Mouse (Mus musculus) liver, embryonic 14.5 days (tissue): Measurements from ENCODE around the gene Tedc1. TPM values are rescaled to one million over a fixed set of nuclear protein-coding genes. Genes with fewer than 3 reads are reported as not detected.
A peak's percentile ranks its signal among the peaks of the same experiment; 100 is the strongest.

ENCODE experiments used
- ATAC-seq: fragments of 200-750 bp; cut with Nextera tagmentation; 2 replicates; pipeline ENCODE4 v1.8.0; 2017; ENCODE audit warnings: moderate number of reproducible peaks, mild to moderate bottlenecking, moderate library complexity; ENCODE audit not compliant: insufficient read depth
- DNase-seq, 3 experiments: peaks; one replicate each; pipeline ENCODE4 v3.0.0-alpha.2; 2012 to 2013; ENCODE audit warnings: low read depth in 3 of 3, low spot score in 3 of 3
- H3K27ac ChIP-seq: fragments of 300-500 bp; sonication (generic); 2 replicates; pipeline ENCODE4 v1.5.1; 2014; ENCODE audit warnings: moderate library complexity, mild to moderate bottlenecking, control low read depth, inconsistent platforms
- H3K27me3 ChIP-seq: fragments of 300-500 bp; sonication (generic); 2 replicates; pipeline ENCODE4 v1.6.1; 2014; ENCODE audit warnings: mild to moderate bottlenecking, low read length, moderate library complexity; ENCODE audit not compliant: control insufficient read depth, insufficient read depth
- H3K36me3 ChIP-seq: fragments of 300-500 bp; sonication (generic); replicated peaks from 2 replicates; pipeline ENCODE4 v1.6.1; 2014; ENCODE audit warnings: low read depth; ENCODE audit not compliant: control insufficient read depth, insufficient read depth
- H3K4me1 ChIP-seq, 2 experiments: fragments of 200-500 bp in 1 of 2; fragments of 300-500 bp in 1 of 2; sonication (generic) in 1 of 2; replicated peaks; 2 replicates each; pipeline ENCODE4 v1.6.1; 2012 to 2014; ENCODE audit warnings: antibody characterized with exemption in 1 of 2, inconsistent platforms in 1 of 2, low read length in 1 of 2; ENCODE audit not compliant: control insufficient read depth in 2 of 2, insufficient read depth in 2 of 2
- H3K4me2 ChIP-seq: fragments of 300-500 bp; sonication (generic); 2 replicates; pipeline ENCODE4 v1.6.1; 2014; ENCODE audit warnings: low read depth, mild to moderate bottlenecking, control low read depth, moderate library complexity
- H3K4me3 ChIP-seq, 2 experiments: fragments of 200-500 bp in 1 of 2; fragments of 300-500 bp in 1 of 2; sonication (generic) in 1 of 2; 2 replicates each; pipeline ENCODE4 v1.5.1; 2012 to 2014; ENCODE audit warnings: low read depth in 2 of 2, low read length in 2 of 2, mild to moderate bottlenecking in 2 of 2, control low read depth in 1 of 2, inconsistent platforms in 1 of 2, moderate library complexity in 1 of 2; ENCODE audit not compliant: insufficient read depth in 1 of 2
- H3K9ac ChIP-seq: fragments of 300-500 bp; sonication (generic); replicated peaks from 2 replicates; pipeline ENCODE4 v1.6.1; 2014; ENCODE audit warnings: mild to moderate bottlenecking, control low read depth, moderate library complexity
- H3K9me3 ChIP-seq: fragments of 300-500 bp; sonication (generic); 2 replicates; pipeline ENCODE4 v1.6.1; 2016; ENCODE audit warnings: low read length, mixed read lengths; ENCODE audit not compliant: control insufficient read depth
- CTCF ChIP-seq: IDR thresholded peaks from 2 replicates; pipeline ENCODE4 v1.5.1; 2016; ENCODE audit warnings: antibody characterized with exemption, low read depth, control low read depth
- EP300 ChIP-seq: IDR thresholded peaks from 2 replicates; pipeline ENCODE4 v1.6.1; 2016; ENCODE audit warnings: antibody characterized with exemption, low read depth
- WGBS: fragments of 180-500 bp; shearing (Covaris S2); extraction: QIAGEN DNeasy Blood & Tissue Kit; methylation state at CpG from one replicate; pipeline ENCODE4 v1.1.7; 2014; ENCODE audit not compliant: insufficient replicate concordance; 5-methylcytosine and 5-hydroxymethylcytosine counted together
- polyA plus RNA-seq, 2 experiments: library from polyadenylated mRNA; depleted of rRNA in 1 of 2; stranded (reverse) in 1 of 2; unstranded in 1 of 2; fragments of >200 nt; fragmentation: Nextera tagmentation in 1 of 2; extraction: Ambion mirVana in 1 of 2; gene quantifications; 2 replicates each; pipeline versions ENCODE4 v1.2.1 to v1.2.3; 2012 to 2014

Gene Tedc1
- polyA plus RNA-seq, 2 experiments: 6.4 to 8.2 TPM

GRCm38 (mm10) chr12:113147481-113147880 lies 8.7 kb upstream of the Tedc1 start:
- H3K4me1 ChIP-seq: peaks cover 18 to 28% of the 10 kb centered on the region in 2 experiments

GRCm38 (mm10) chr12:113148381-113149035 lies 7.7 kb upstream of the Tedc1 start:
- ATAC-seq: peak; percentile 29; the same call in 1 of the 2 replicates

More at GRCm38 (mm10) chr12:113147481-113147880, 8.7 kb upstream of the Tedc1 start:
- Histone ChIP-seq H3K9ac (no peak overlapping the region), H3K27me3 (peaks cover 24% of the 10 kb centered on the region), H3K4me2 (no peak overlapping the region), H3K9me3 (no peaks in the 10 kb centered on the region), H3K27ac (no peak overlapping the region), H3K4me3 (no peak overlapping the region), H3K36me3 (no peaks in the 10 kb centered on the region)
- no peak for ATAC-seq
- TF ChIP-seq CTCF (no peak), EP300 (no peak)
- no peak for DNase-seq
- 62% methylated on average over 8 of the region's 8 CpGs for WGBS

GRCm38 (mm10) chr12:113149341-113149740 lies 6.9 kb upstream of the Tedc1 start:
- ATAC-seq: no peak

More at GRCm38 (mm10) chr12:113148381-113149035, 7.7 kb upstream of the Tedc1 start:
- Histone ChIP-seq H3K27ac (no peak overlapping the region), H3K27me3 (peaks cover 20% of the 10 kb centered on the region), H3K9me3 (no peaks in the 10 kb centered on the region), H3K9ac (no peak overlapping the region), H3K4me2 (no peak overlapping the region; the same call in 1 of the 2 replicates), H3K4me3 (no peak overlapping the region), H3K36me3 (no peaks in the 10 kb centered on the region), H3K4me1 (peaks cover 15 to 24% of the 10 kb centered on the region in 2 experiments)
- 24% methylated on average over 16 of the region's 16 CpGs for WGBS
- DNase-seq: peak; percentile 58 to 74 (median 66)
- TF ChIP-seq EP300 (no peak), CTCF (peak; percentile 74)

GRCm38 (mm10) chr12:113149896-113150295 lies 6.3 kb upstream of the Tedc1 start:
- no peaks in the 10 kb centered on the region for H3K9me3 ChIP-seq
- H3K9ac ChIP-seq: no peak overlapping the region
- TF ChIP-seq CTCF (no peak), EP300 (no peak)
- WGBS: 53% methylated on average over 3 of the region's 3 CpGs
- no peaks in the 10 kb centered on the region for H3K36me3 ChIP-seq
- H3K4me2 ChIP-seq: no peak overlapping the region
- DNase-seq (no peak), ATAC-seq (no peak)
- no peak overlapping the region for H3K27ac ChIP-seq
- H3K27me3 ChIP-seq: peaks cover 20% of the 10 kb centered on the region
- peaks cover 17 to 24% of the 10 kb centered on the region in 2 experiments for H3K4me1 ChIP-seq
- no peak overlapping the region for H3K4me3 ChIP-seq

More at GRCm38 (mm10) chr12:113149341-113149740, 6.9 kb upstream of the Tedc1 start:
- H3K4me3 ChIP-seq: no peak overlapping the region
- 55% methylated on average over 4 of the region's 4 CpGs for WGBS
- no peaks in the 10 kb centered on the region for H3K9me3 ChIP-seq
- no peaks in the 10 kb centered on the region for H3K36me3 ChIP-seq
- no peak overlapping the region for H3K27ac ChIP-seq
- peaks cover 20% of the 10 kb centered on the region for H3K27me3 ChIP-seq
- no peak overlapping the region for H3K4me2 ChIP-seq
- no peak for TF ChIP-seq EP300
- TF ChIP-seq CTCF: no peak
- no peak overlapping the region for H3K9ac ChIP-seq
- DNase-seq: no peak
- H3K4me1 ChIP-seq: peaks cover 15 to 24% of the 10 kb centered on the region in 2 experiments

- no peak overlapping the region for H3K4me2 ChIP-seq
- WGBS: 24% methylated on average over 4 of the region's 4 CpGs
- DNase-seq (no peak), ATAC-seq (no peak)
- H3K4me3 ChIP-seq: no peak overlapping the region
- peaks cover 23 to 28% of the 10 kb centered on the region in 2 experiments for H3K4me1 ChIP-seq
- peaks cover 20% of the 10 kb centered on the region for H3K27me3 ChIP-seq
- TF ChIP-seq CTCF (no peak), EP300 (no peak)
- H3K36me3 ChIP-seq: no peaks in the 10 kb centered on the region
- no peaks in the 10 kb centered on the region for H3K9me3 ChIP-seq
- H3K9ac ChIP-seq: no peak overlapping the region
- H3K27ac ChIP-seq: no peak overlapping the region
These were observed 5.6 kb upstream of the Tedc1 start for GRCm38 (mm10) chr12:113150591-113150990.
